Mouse (Mus musculus): ENCODE measurements around the gene Erich4. TPM values are rescaled to one million over a fixed set of nuclear protein-coding genes. Genes with fewer than 3 reads are reported as not detected.

The Erich4 gene
- 0.40 and 0.52 TPM in 2 replicates for polyA plus RNA-seq (2012; rRNA removed)
- 0.47 and 0.51 TPM in 2 replicates for polyA plus RNA-seq (2014; fragmentation: Nextera tagmentation; extraction: Ambion mirVana)

- H3K9me3 ChIP-seq (ENCODE audit: control insufficient read depth, low read length), result no peaks in the 10 kb centered on the region
- no peaks in the 10 kb centered on the region for H3K27me3 ChIP-seq (ENCODE audit: control insufficient read depth, insufficient read depth, low read length)
- no peak within 1 kb of the TSS for H3K27ac ChIP-seq
- no peak within 1 kb of the TSS for H3K4me3 ChIP-seq (ENCODE audit: insufficient read depth in 1 of 2, low read depth in 2 of 2, low read length in 2 of 2)
- TF ChIP-seq CTCF (IDR thresholded peaks at IDR 0.05; ENCODE audit: low read depth) (no peak), EP300 (IDR thresholded peaks at IDR 0.05; ENCODE audit: low read depth) (no peak)
- DNase-seq (ENCODE audit: low read depth in 3 of 3, low spot score in 3 of 3), result no peak
- H3K4me2 ChIP-seq (ENCODE audit: low read depth), result no peak within 1 kb of the TSS
- H3K4me1 ChIP-seq (replicated peaks; ENCODE audit: control insufficient read depth in 2 of 2, insufficient read depth in 2 of 2, low read length in 1 of 2), result peaks cover 6 to 11% of the 10 kb centered on the region in 2 experiments; a peak in 3 of 4 replicates
- 66% methylated on average over 5 of the region's 5 CpGs for WGBS (ENCODE audit: insufficient replicate concordance)
- ATAC-seq (ENCODE audit: insufficient read depth), result no peak
- no peaks in the 10 kb centered on the region for H3K36me3 ChIP-seq (replicated peaks; ENCODE audit: control insufficient read depth, insufficient read depth, low read depth)
- H3K9ac ChIP-seq (replicated peaks), result no peak within 1 kb of the TSS
Observed at GRCm38 (mm10) chr7:25615706-25616011, at the start of gene Erich4. Erich4 (minus strand) TSS chr7:25615892.

- H3K4me2 ChIP-seq (ENCODE audit: low read depth), result peak within 1 kb of the TSS; percentile 93
- DNase-seq (ENCODE audit: low read depth in 3 of 3, low spot score in 3 of 3) (peak; percentile 99), ATAC-seq (ENCODE audit: insufficient read depth) (peak; percentile 97)
- TF ChIP-seq EP300 (IDR thresholded peaks at IDR 0.05; ENCODE audit: low read depth) (peak; percentile 63; the same call in 1 of the 2 replicates), CTCF (IDR thresholded peaks at IDR 0.05; ENCODE audit: low read depth) (no peak)
- H3K27ac ChIP-seq, result no peak within 1 kb of the TSS
- H3K27me3 ChIP-seq (ENCODE audit: control insufficient read depth, insufficient read depth, low read length), result no peaks in the 10 kb centered on the region
- peak within 1 kb of the TSS; percentile 73 for H3K9ac ChIP-seq (replicated peaks)
- H3K36me3 ChIP-seq (replicated peaks; ENCODE audit: control insufficient read depth, insufficient read depth, low read depth), result no peaks in the 10 kb centered on the region
- H3K4me1 ChIP-seq (replicated peaks; ENCODE audit: control insufficient read depth in 2 of 2, insufficient read depth in 2 of 2, low read length in 1 of 2), result peaks cover 7 to 17% of the 10 kb centered on the region in 2 experiments
- H3K4me3 ChIP-seq (ENCODE audit: insufficient read depth in 1 of 2, low read depth in 2 of 2, low read length in 2 of 2), result peak within 1 kb of the TSS; percentile 78 to 92
- under 1% methylated on average over 50 of the region's 50 CpGs for WGBS (ENCODE audit: insufficient replicate concordance)
- no peaks in the 10 kb centered on the region for H3K9me3 ChIP-seq (ENCODE audit: control insufficient read depth, low read length)
Observed at GRCm38 (mm10) chr7:25658657-25659472, 43.2 kb upstream of the Erich4 start, which contains the start of the genes Bckdha and Exosc5. Bckdha (minus strand) TSS chr7:25658981. Exosc5 (plus strand) TSS chr7:25659164.

- no peak for DNase-seq (ENCODE audit: low read depth in 3 of 3, low spot score in 3 of 3)
Observed at GRCm38 (mm10) chr7:25657785-25658184, 42.1 kb upstream of the Erich4 start.

GRCm38 (mm10) chr7:25655601-25656428, 40.1 kb upstream of the Erich4 start:
- ATAC-seq (ENCODE audit: insufficient read depth), result no peak
- Histone ChIP-seq H3K36me3 (replicated peaks; ENCODE audit: control insufficient read depth, insufficient read depth, low read depth) (no peaks in the 10 kb centered on the region), H3K9ac (replicated peaks) (no peak overlapping the region), H3K4me1 (replicated peaks; ENCODE audit: control insufficient read depth in 2 of 2, insufficient read depth in 2 of 2, low read length in 1 of 2) (peaks cover 7 to 19% of the 10 kb centered on the region in 2 experiments), H3K27ac (no peak overlapping the region), H3K27me3 (ENCODE audit: control insufficient read depth, insufficient read depth, low read length) (no peaks in the 10 kb centered on the region), H3K9me3 (ENCODE audit: control insufficient read depth, low read length) (no peaks in the 10 kb centered on the region), H3K4me3 (ENCODE audit: insufficient read depth in 1 of 2, low read depth in 2 of 2, low read length in 2 of 2) (no peak overlapping the region), H3K4me2 (ENCODE audit: low read depth) (no peak overlapping the region)
- TF ChIP-seq EP300 (IDR thresholded peaks at IDR 0.05; ENCODE audit: low read depth), result no peak
- TF ChIP-seq CTCF (IDR thresholded peaks at IDR 0.05; ENCODE audit: low read depth), result no peak
- no peak for DNase-seq (ENCODE audit: low read depth in 3 of 3, low spot score in 3 of 3)
- 58% methylated on average over 11 of the region's 11 CpGs for WGBS (ENCODE audit: insufficient replicate concordance)

More at GRCm38 (mm10) chr7:25657785-25658184, 42.1 kb upstream of the Erich4 start:
- Histone ChIP-seq H3K36me3 (replicated peaks; ENCODE audit: control insufficient read depth, insufficient read depth, low read depth) (no peaks in the 10 kb centered on the region), H3K9me3 (ENCODE audit: control insufficient read depth, low read length) (no peaks in the 10 kb centered on the region), H3K4me2 (ENCODE audit: low read depth) (peak overlapping the region; percentile 93), H3K27ac (no peak overlapping the region), H3K9ac (replicated peaks) (peak overlapping the region; percentile 62), H3K4me3 (ENCODE audit: insufficient read depth in 1 of 2, low read depth in 2 of 2, low read length in 2 of 2) (peak overlapping the region; percentile 78), H3K27me3 (ENCODE audit: control insufficient read depth, insufficient read depth, low read length) (no peaks in the 10 kb centered on the region), H3K4me1 (replicated peaks; ENCODE audit: control insufficient read depth in 2 of 2, insufficient read depth in 2 of 2, low read length in 1 of 2) (peaks cover 7 to 17% of the 10 kb centered on the region in 2 experiments)
- TF ChIP-seq EP300 (IDR thresholded peaks at IDR 0.05; ENCODE audit: low read depth) (no peak), CTCF (IDR thresholded peaks at IDR 0.05; ENCODE audit: low read depth) (no peak)
- ATAC-seq (ENCODE audit: insufficient read depth), result no peak
- WGBS (ENCODE audit: insufficient replicate concordance), result 30% methylated on average over 10 of the region's 10 CpGs
